Mouse (Mus musculus) heart, adult 2 months (tissue): ENCODE measurements around the gene Mobp.

Source experiments
- CTCF ChIP-seq: fragments of 200-600 bp; IDR thresholded peaks from 2 replicates; pipeline ENCODE4 v1.8.1; 2022; ENCODE audit warnings: antibody characterized with exemption, mild to moderate bottlenecking, moderate library complexity
- EP300 ChIP-seq: fragments of 200-500 bp; IDR thresholded peaks from 2 replicates; pipeline ENCODE4 v1.6.1; 2011; ENCODE audit warnings: low read depth, low read length, control low read depth; ENCODE audit not compliant: insufficient read depth

DNA sequence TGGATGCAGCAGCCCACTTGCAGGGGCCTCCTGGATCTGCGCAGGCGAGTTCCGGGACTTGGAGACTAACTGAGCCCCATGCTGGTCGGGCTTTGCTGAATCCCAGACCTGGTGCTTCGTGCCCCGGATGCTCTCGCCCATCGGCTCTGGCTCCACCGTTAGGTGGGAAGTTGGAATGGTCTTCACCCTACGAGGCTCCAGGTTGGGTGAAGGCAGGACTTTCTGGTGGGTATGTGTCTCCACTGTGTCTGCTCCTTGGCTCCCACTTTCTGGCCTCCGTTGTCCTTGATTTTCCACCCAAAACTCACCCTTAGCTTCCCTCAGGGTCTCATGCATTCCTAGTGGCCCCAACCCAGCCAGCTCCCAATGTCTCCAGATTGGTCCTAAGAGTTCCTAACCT is 14.1 kb upstream of the Mobp start:
- TF ChIP-seq CTCF (no peak), EP300 (no peak)
